Mouse (Mus musculus) liver, embryonic 14.5 days (tissue): ENCODE measurements around the gene Atp8a1. TPM values are rescaled to one million over a fixed set of nuclear protein-coding genes. Genes with fewer than 3 reads are reported as not detected.

Experiments used
- ATAC-seq: fragments of 200-750 bp; cut with Nextera tagmentation; 2 replicates; pipeline ENCODE4 v1.8.0; 2017; ENCODE audit warnings: moderate number of reproducible peaks, mild to moderate bottlenecking, moderate library complexity; ENCODE audit not compliant: insufficient read depth
- DNase-seq, 3 experiments: peaks; one replicate each; pipeline ENCODE4 v3.0.0-alpha.2; 2012 to 2013; ENCODE audit warnings: low read depth in 3 of 3, low spot score in 3 of 3
- H3K27ac ChIP-seq: fragments of 300-500 bp; sonication (generic); 2 replicates; pipeline ENCODE4 v1.5.1; 2014; ENCODE audit warnings: moderate library complexity, mild to moderate bottlenecking, control low read depth, inconsistent platforms
- H3K27me3 ChIP-seq: fragments of 300-500 bp; sonication (generic); 2 replicates; pipeline ENCODE4 v1.6.1; 2014; ENCODE audit warnings: mild to moderate bottlenecking, low read length, moderate library complexity; ENCODE audit not compliant: control insufficient read depth, insufficient read depth
- H3K36me3 ChIP-seq: fragments of 300-500 bp; sonication (generic); replicated peaks from 2 replicates; pipeline ENCODE4 v1.6.1; 2014; ENCODE audit warnings: low read depth; ENCODE audit not compliant: control insufficient read depth, insufficient read depth
- H3K4me1 ChIP-seq, 2 experiments: fragments of 200-500 bp in 1 of 2; fragments of 300-500 bp in 1 of 2; sonication (generic) in 1 of 2; replicated peaks; 2 replicates each; pipeline ENCODE4 v1.6.1; 2012 to 2014; ENCODE audit warnings: antibody characterized with exemption in 1 of 2, inconsistent platforms in 1 of 2, low read length in 1 of 2; ENCODE audit not compliant: control insufficient read depth in 2 of 2, insufficient read depth in 2 of 2
- H3K4me2 ChIP-seq: fragments of 300-500 bp; sonication (generic); 2 replicates; pipeline ENCODE4 v1.6.1; 2014; ENCODE audit warnings: low read depth, mild to moderate bottlenecking, control low read depth, moderate library complexity
- H3K4me3 ChIP-seq, 2 experiments: fragments of 200-500 bp in 1 of 2; fragments of 300-500 bp in 1 of 2; sonication (generic) in 1 of 2; 2 replicates each; pipeline ENCODE4 v1.5.1; 2012 to 2014; ENCODE audit warnings: low read depth in 2 of 2, low read length in 2 of 2, mild to moderate bottlenecking in 2 of 2, control low read depth in 1 of 2, inconsistent platforms in 1 of 2, moderate library complexity in 1 of 2; ENCODE audit not compliant: insufficient read depth in 1 of 2
- H3K9ac ChIP-seq: fragments of 300-500 bp; sonication (generic); replicated peaks from 2 replicates; pipeline ENCODE4 v1.6.1; 2014; ENCODE audit warnings: mild to moderate bottlenecking, control low read depth, moderate library complexity
- H3K9me3 ChIP-seq: fragments of 300-500 bp; sonication (generic); 2 replicates; pipeline ENCODE4 v1.6.1; 2016; ENCODE audit warnings: low read length, mixed read lengths; ENCODE audit not compliant: control insufficient read depth
- CTCF ChIP-seq: IDR thresholded peaks from 2 replicates; pipeline ENCODE4 v1.5.1; 2016; ENCODE audit warnings: antibody characterized with exemption, low read depth, control low read depth
- EP300 ChIP-seq: IDR thresholded peaks from 2 replicates; pipeline ENCODE4 v1.6.1; 2016; ENCODE audit warnings: antibody characterized with exemption, low read depth
- WGBS: fragments of 180-500 bp; shearing (Covaris S2); extraction: QIAGEN DNeasy Blood & Tissue Kit; methylation state at CpG from one replicate; pipeline ENCODE4 v1.1.7; 2014; ENCODE audit not compliant: insufficient replicate concordance; 5-methylcytosine and 5-hydroxymethylcytosine counted together
- polyA plus RNA-seq, 2 experiments: library from polyadenylated mRNA; depleted of rRNA in 1 of 2; stranded (reverse) in 1 of 2; unstranded in 1 of 2; fragments of >200 nt; fragmentation: Nextera tagmentation in 1 of 2; extraction: Ambion mirVana in 1 of 2; gene quantifications; 2 replicates each; pipeline versions ENCODE4 v1.2.1 to v1.2.3; 2012 to 2014

Gene Atp8a1
- polyA plus RNA-seq, 2 experiments: 21.0 to 42.5 TPM

DNA sequence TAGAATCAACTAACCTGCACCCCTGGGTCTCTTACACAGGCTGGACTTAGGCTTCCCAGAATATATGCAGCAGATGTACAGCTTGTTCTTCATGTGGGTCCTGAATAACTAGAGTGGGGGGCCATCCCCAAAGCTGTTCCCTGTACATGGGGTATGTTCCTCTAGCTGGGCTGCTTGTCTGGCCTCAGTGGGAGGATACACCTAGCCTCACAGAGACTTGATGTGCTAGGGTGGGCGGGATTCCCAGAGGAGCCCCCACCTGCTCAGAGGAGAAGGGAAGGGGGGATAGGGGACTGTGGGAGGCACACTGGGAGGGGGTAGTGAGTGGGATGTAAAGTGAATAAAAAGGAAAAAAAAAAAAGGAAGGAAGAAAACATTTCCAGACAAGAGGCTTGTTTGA lies 147.8 kb downstream of the Atp8a1 start:
- Histone ChIP-seq H3K4me3 (no peak overlapping the region), H3K27me3 (no peaks in the 10 kb centered on the region), H3K4me1 (no peaks in the 10 kb centered on the region), H3K4me2 (no peak overlapping the region), H3K9me3 (no peaks in the 10 kb centered on the region), H3K27ac (no peak overlapping the region), H3K36me3 (peaks cover 40% of the 10 kb centered on the region), H3K9ac (no peak overlapping the region)
- ATAC-seq: no peak
- WGBS: 88% methylated on average over 1 of the region's 1 CpGs
- DNase-seq: no peak
- no peak for TF ChIP-seq CTCF
- TF ChIP-seq EP300: no peak

GRCm38 (mm10) chr5:67698176-67698575 lies 149.1 kb downstream of the Atp8a1 start:
- Histone ChIP-seq H3K9me3 (no peaks in the 10 kb centered on the region), H3K9ac (no peak overlapping the region), H3K4me1 (no peaks in the 10 kb centered on the region), H3K36me3 (peaks cover 32% of the 10 kb centered on the region), H3K4me3 (no peak overlapping the region), H3K27me3 (no peaks in the 10 kb centered on the region), H3K27ac (no peak overlapping the region), H3K4me2 (no peak overlapping the region)
- 73% methylated on average over 3 of the region's 3 CpGs for WGBS
- ATAC-seq (no peak; the same call in 1 of the 2 replicates), DNase-seq (no peak)
- TF ChIP-seq EP300: no peak
- no peak for TF ChIP-seq CTCF

GRCm38 (mm10) chr5:67696741-67697596 lies 150.3 kb downstream of the Atp8a1 start:
- TF ChIP-seq EP300 (no peak), CTCF (no peak)
- Histone ChIP-seq H3K9ac (no peak overlapping the region), H3K4me1 (no peaks in the 10 kb centered on the region), H3K4me2 (no peak overlapping the region), H3K36me3 (peaks cover 21% of the 10 kb centered on the region), H3K27ac (no peak overlapping the region), H3K27me3 (no peaks in the 10 kb centered on the region), H3K9me3 (no peaks in the 10 kb centered on the region), H3K4me3 (no peak overlapping the region)
- WGBS: 74% methylated on average over 12 of the region's 12 CpGs
- no peak for DNase-seq
- ATAC-seq: no peak

DNA sequence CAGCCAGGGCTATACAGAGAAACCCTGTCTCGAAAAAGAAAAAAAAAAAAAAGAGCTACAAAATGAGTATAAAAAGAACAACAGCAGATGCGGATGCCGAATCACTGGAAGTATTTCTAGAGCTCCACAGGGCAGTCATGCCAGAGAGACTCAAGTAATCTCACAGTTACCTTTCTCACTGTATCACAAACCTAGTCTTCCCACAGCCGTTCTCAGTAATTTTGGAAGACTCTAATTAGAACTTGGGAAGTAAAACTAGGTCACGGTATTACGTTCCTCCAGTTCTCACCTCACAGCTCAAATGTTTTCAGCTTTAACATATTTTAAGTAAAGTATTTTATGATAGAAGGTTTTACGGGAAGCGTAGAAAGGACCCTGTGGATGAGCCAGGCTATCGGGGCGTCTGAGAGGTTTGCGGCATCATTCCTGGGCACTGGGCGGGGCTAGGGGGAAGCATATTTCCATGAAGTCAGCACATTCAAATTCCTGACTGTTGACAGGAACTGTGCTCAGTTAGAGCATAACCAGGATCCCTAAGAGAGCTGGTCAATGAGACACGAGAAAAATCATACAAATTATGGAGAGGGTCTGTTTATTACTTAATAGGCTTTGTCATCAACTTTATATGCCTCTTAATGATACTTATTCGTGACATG lies 152.1 kb downstream of the Atp8a1 start:
- Histone ChIP-seq H3K9ac (no peak overlapping the region), H3K4me2 (no peak overlapping the region), H3K4me1 (no peaks in the 10 kb centered on the region), H3K27me3 (no peaks in the 10 kb centered on the region), H3K27ac (no peak overlapping the region), H3K4me3 (no peak overlapping the region), H3K36me3 (peaks cover 8% of the 10 kb centered on the region), H3K9me3 (no peaks in the 10 kb centered on the region)
- DNase-seq: no peak
- no peak for ATAC-seq
- no peak for TF ChIP-seq CTCF
- 85% methylated on average over 14 of the region's 14 CpGs for WGBS

DNA sequence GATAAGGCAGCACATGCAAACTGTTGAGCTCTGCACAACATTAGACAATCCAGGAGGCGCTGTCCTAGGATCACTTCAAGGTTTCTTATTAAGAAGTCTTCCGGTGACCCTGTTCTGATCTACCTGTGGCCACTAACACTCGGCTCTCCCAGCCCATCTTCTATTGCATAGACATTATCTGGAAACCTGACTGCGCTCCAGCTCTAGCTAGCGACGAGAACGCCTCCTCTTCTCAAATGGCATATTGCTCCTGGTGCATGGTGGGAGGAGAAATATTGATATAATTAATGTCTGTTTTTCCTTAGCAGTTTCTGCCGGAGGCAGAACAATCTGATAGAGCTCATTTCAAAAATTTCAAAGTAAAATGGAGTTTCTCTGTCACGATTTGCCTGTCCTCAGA lies 156.9 kb downstream of the Atp8a1 start:
- Histone ChIP-seq H3K4me2 (no peak overlapping the region), H3K9ac (no peak overlapping the region), H3K4me1 (no peaks in the 10 kb centered on the region), H3K27ac (no peak overlapping the region), H3K4me3 (no peak overlapping the region), H3K36me3 (peaks cover 7% of the 10 kb centered on the region), H3K27me3 (no peaks in the 10 kb centered on the region), H3K9me3 (no peaks in the 10 kb centered on the region)
- 86% methylated on average over 9 of the region's 9 CpGs for WGBS
- no peak for ATAC-seq
- DNase-seq: no peak
- no peak for TF ChIP-seq CTCF
- no peak for TF ChIP-seq EP300
